Mouse (Mus musculus): ENCODE results near the gene Smyd5. TPM values are rescaled to one million over a fixed set of nuclear protein-coding genes. Genes with fewer than 3 reads are reported as not detected.
A peak's percentile ranks its signal among the peaks of the same experiment; 100 is the strongest.

Smyd5 gene
- polyA plus RNA-seq, 1 experiment from 2014 or later: 59.0 TPM

DNA sequence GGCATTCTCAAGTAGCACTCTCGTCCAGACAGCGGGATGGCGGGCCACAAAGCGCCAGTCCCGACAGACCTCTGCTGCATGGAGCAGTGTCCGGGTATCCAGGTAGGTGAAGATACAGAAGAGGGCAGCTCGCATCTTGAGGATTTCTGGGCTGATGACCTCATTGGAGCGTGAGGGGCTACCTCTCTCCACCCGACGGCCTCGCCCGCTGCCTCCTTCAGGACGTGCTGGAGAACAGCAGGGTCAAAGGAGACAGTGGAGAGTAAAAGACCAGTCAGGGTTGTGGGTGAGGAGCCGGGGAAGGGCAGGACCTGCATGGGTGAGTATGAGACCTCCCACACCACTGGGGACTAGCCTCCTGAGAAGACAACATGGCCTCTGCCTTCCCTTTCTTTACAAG lies 46.6 kb downstream of the Smyd5 start:
- Histone ChIP-seq H3K9ac (no peak overlapping the region), H3K27ac (no peak overlapping the region), H3K4me1 (replicated peaks) (0 out of 2 replicates have a peak, but pooled peaks cover 4% of the 10 kb centered on the region), H3K36me3 (peaks cover 48% of the 10 kb centered on the region), H3K4me2 (no peak overlapping the region), H3K27me3 (peaks cover 44% of the 10 kb centered on the region), H3K4me3 (no peak overlapping the region), H3K9me3 (no peaks in the 10 kb centered on the region)
- no peak for ATAC-seq (ENCODE audit: low FRiP score)
- WGBS: 42% methylated on average over 14 of the region's 14 CpGs

DNA sequence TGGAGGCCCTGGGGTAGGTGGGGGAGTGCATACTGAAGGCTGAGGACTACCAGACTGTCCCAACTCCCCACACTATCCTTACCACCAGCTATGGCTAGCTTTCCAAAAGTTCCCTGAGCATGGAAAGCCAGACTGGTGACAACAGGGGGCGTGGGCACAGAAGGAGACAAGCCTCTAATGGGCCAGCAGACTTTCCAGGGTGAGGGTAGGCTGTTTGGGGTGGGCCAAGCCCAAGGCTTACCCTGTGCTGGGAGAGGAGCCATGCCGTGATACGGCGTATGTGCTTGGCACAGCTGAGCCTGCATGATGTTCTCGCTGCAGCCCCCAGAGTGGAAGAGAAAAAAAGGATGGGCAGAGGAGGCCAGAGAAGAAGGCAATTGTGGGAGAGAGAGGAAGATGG lies 48.2 kb downstream of the Smyd5 start:
- H3K4me2 ChIP-seq: no peak overlapping the region
- no peak overlapping the region for H3K27ac ChIP-seq
- H3K4me1 ChIP-seq (replicated peaks): peaks cover 17% of the 10 kb centered on the region
- no peak overlapping the region for H3K4me3 ChIP-seq
- ATAC-seq (ENCODE audit: low FRiP score): no peak
- 82% methylated on average over 5 of the region's 5 CpGs for WGBS
- H3K9me3 ChIP-seq: no peaks in the 10 kb centered on the region
- peaks cover 60% of the 10 kb centered on the region for H3K27me3 ChIP-seq
- peaks cover 35% of the 10 kb centered on the region for H3K36me3 ChIP-seq
- H3K9ac ChIP-seq: no peak overlapping the region

GRCm38 (mm10) chr6:85480685-85481084 lies 48.9 kb downstream of the Smyd5 start:
- no peaks in the 10 kb centered on the region for H3K9me3 ChIP-seq
- H3K9ac ChIP-seq: 0 out of 2 replicates have a peak overlapping the region, but pooled peaks have one; percentile 39
- H3K4me1 ChIP-seq (replicated peaks): peaks cover 17% of the 10 kb centered on the region
- 0 out of 2 replicates have a peak, but pooled peaks have one; percentile 17 for ATAC-seq (ENCODE audit: low FRiP score)
- no peak overlapping the region for H3K4me2 ChIP-seq
- 59% methylated on average over 16 of the region's 16 CpGs for WGBS
- peaks cover 30% of the 10 kb centered on the region for H3K36me3 ChIP-seq
- H3K4me3 ChIP-seq: no peak overlapping the region
- no peak overlapping the region for H3K27ac ChIP-seq
- peaks cover 67% of the 10 kb centered on the region for H3K27me3 ChIP-seq

- H3K27ac ChIP-seq: no peak overlapping the region
- H3K36me3 ChIP-seq: peaks cover 18% of the 10 kb centered on the region
- H3K4me1 ChIP-seq (replicated peaks): peaks cover 23% of the 10 kb centered on the region
- ATAC-seq (ENCODE audit: low FRiP score): 0 out of 2 replicates have a peak, but pooled peaks have one; percentile 41
- H3K27me3 ChIP-seq: peaks cover 71% of the 10 kb centered on the region
- peak overlapping the region; percentile 41 for H3K4me3 ChIP-seq
- H3K4me2 ChIP-seq: peak overlapping the region; percentile 57
- WGBS: 4% methylated on average over 87 of the region's 92 CpGs
- H3K9ac ChIP-seq: peak overlapping the region; percentile 63
- H3K9me3 ChIP-seq: no peaks in the 10 kb centered on the region
Measured at GRCm38 (mm10) chr6:85483843-85484721, 52.3 kb downstream of the Smyd5 start.

- H3K9me3 ChIP-seq: no peaks in the 10 kb centered on the region
- H3K27ac ChIP-seq: no peak overlapping the region
- H3K4me3 ChIP-seq: no peak overlapping the region
- H3K9ac ChIP-seq: no peak overlapping the region
- H3K27me3 ChIP-seq: peaks cover 61% of the 10 kb centered on the region
- peaks cover 19% of the 10 kb centered on the region for H3K4me1 ChIP-seq (replicated peaks)
- 73% methylated on average over 2 of the region's 2 CpGs for WGBS
- no peak overlapping the region for H3K4me2 ChIP-seq
- peaks cover 7% of the 10 kb centered on the region; the same call in 1 of the 2 replicates for H3K36me3 ChIP-seq
- ATAC-seq (ENCODE audit: low FRiP score): no peak
Measured at GRCm38 (mm10) chr6:85485738-85486137, 53.9 kb downstream of the Smyd5 start.

DNA sequence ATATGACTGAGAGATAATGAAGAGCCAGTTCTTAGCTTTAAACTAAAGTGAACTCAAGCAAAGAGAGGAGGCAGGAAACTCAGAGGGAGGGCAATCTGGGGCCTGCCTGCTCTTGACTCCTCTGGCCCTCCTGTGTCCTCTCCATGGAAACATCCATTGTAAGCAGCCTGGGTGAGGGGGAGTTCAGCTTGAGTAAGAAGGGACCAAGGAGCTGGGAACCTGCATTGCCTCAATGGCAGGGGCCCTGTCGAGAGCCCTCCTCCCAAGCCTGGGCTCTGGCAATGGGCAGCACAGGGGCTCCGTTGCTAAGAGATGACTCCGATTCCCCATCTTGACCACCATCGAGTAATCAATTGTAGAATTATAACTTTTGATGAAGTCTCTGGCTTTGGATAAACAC lies 56.7 kb downstream of the Smyd5 start:
- ATAC-seq (ENCODE audit: low FRiP score): no peak
- Histone ChIP-seq H3K36me3 (peaks cover 3% of the 10 kb centered on the region; the same call in 1 of the 2 replicates), H3K9ac (no peak overlapping the region), H3K4me1 (replicated peaks) (peaks cover 19% of the 10 kb centered on the region), H3K27me3 (peaks cover 42% of the 10 kb centered on the region), H3K9me3 (no peaks in the 10 kb centered on the region), H3K27ac (no peak overlapping the region), H3K4me3 (no peak overlapping the region), H3K4me2 (no peak overlapping the region)
- WGBS: 27% methylated on average over 4 of the region's 4 CpGs

DNA sequence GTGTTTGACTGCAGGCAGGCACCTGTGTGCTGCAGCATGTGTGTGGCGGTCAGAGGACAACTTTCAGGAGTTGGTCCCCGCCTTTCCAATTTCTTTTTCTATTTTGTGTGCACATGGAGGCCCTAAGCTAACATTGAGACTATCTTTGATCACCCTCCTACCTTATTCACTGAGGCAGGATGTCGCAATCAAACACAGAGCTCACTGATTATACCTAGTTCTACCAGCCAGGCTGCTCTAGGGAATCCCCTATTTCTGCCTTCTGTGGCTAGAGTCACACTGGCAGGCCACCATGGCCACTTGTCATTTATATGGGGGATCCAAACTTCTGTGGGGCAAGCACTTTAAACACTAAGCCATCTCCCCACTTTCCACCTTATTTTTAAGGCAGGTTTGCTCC lies 57.9 kb downstream of the Smyd5 start:
- Histone ChIP-seq H3K4me1 (replicated peaks) (peaks cover 8% of the 10 kb centered on the region), H3K9me3 (no peaks in the 10 kb centered on the region), H3K9ac (no peak overlapping the region), H3K4me2 (no peak overlapping the region), H3K27me3 (peaks cover 29% of the 10 kb centered on the region), H3K36me3 (no peaks in the 10 kb centered on the region), H3K27ac (no peak overlapping the region), H3K4me3 (no peak overlapping the region)
- ATAC-seq (ENCODE audit: low FRiP score): no peak
- 85% methylated on average over 3 of the region's 3 CpGs for WGBS

DNA sequence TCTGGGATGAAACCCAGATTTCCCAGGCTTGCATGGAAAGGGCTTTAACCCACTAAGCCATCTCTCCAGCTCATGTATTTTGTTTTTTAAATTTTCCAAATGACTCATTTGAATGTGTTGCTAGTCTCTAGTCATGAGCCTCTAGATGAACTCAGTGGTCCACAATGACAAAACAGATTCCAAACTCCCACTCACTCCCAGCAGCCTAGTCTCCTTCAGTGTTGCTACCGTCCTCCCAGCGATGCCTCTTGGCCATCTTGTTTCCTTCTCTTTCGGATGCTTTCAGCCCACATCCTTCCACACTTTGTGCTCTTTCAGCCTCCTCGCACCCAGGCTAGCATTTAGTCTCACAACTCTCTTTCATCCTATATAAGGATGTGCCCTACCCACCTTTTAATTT lies 58.5 kb downstream of the Smyd5 start:
- no peaks in the 10 kb centered on the region for H3K36me3 ChIP-seq
- WGBS: 82% methylated on average over 4 of the region's 4 CpGs
- H3K4me1 ChIP-seq (replicated peaks): peaks cover 6% of the 10 kb centered on the region; the same call in 1 of the 2 replicates
- H3K9ac ChIP-seq: no peak overlapping the region
- H3K9me3 ChIP-seq: no peaks in the 10 kb centered on the region
- no peak overlapping the region for H3K4me3 ChIP-seq
- H3K27me3 ChIP-seq: peaks cover 24% of the 10 kb centered on the region
- ATAC-seq (ENCODE audit: low FRiP score): no peak
- H3K4me2 ChIP-seq: no peak overlapping the region
- H3K27ac ChIP-seq: no peak overlapping the region

- Histone ChIP-seq H3K27me3 (peaks cover 11% of the 10 kb centered on the region), H3K36me3 (no peaks in the 10 kb centered on the region), H3K9ac (no peak overlapping the region), H3K27ac (no peak overlapping the region), H3K4me1 (replicated peaks) (peaks cover 6% of the 10 kb centered on the region; the same call in 1 of the 2 replicates), H3K9me3 (no peaks in the 10 kb centered on the region), H3K4me2 (no peak overlapping the region), H3K4me3 (no peak overlapping the region)
- 89% methylated on average over 3 of the region's 3 CpGs for WGBS
- no peak for ATAC-seq (ENCODE audit: low FRiP score)
Measured at GRCm38 (mm10) chr6:85491606-85492005, 59.8 kb downstream of the Smyd5 start.

Other genes starting within 250 kb of the Smyd5 start
- gene Emx1, start 244.6 kb upstream of the Smyd5 start, polyA plus RNA-seq (2015; fragmentation: Nextera tagmentation; extraction: Ambion mirVana): not detected in 2 replicates
- 18.3 and 19.6 TPM in 2 replicates for gene Sfxn5, start 98.6 kb upstream of the Smyd5 start, polyA plus RNA-seq (2015; fragmentation: Nextera tagmentation; extraction: Ambion mirVana)
- 13.7 and 14.8 TPM in 2 replicates for gene Rab11fip5, start 57.4 kb upstream of the Smyd5 start, polyA plus RNA-seq (2015; fragmentation: Nextera tagmentation; extraction: Ambion mirVana)
- not detected in 2 replicates for gene Noto, start 8.1 kb upstream of the Smyd5 start, polyA plus RNA-seq (2015; fragmentation: Nextera tagmentation; extraction: Ambion mirVana)
- gene Cct7, start 19.5 kb downstream of the Smyd5 start, polyA plus RNA-seq (2015; fragmentation: Nextera tagmentation; extraction: Ambion mirVana): 601 and 603 TPM in 2 replicates
- gene Pradc1, start 20.0 kb downstream of the Smyd5 start, polyA plus RNA-seq (2015; fragmentation: Nextera tagmentation; extraction: Ambion mirVana): 20.2 and 22.7 TPM in 2 replicates
- 5.3 and 5.5 TPM in 2 replicates for gene Fbxo41, start 71.0 kb downstream of the Smyd5 start, polyA plus RNA-seq (2015; fragmentation: Nextera tagmentation; extraction: Ambion mirVana)
- gene Egr4, start 81.6 kb downstream of the Smyd5 start, polyA plus RNA-seq (2015; fragmentation: Nextera tagmentation; extraction: Ambion mirVana): not detected in 2 replicates
- 5.8 and 6.1 TPM in 2 replicates for gene Alms1, start 155.5 kb downstream of the Smyd5 start, polyA plus RNA-seq (2015; fragmentation: Nextera tagmentation; extraction: Ambion mirVana)

Data from hindbrain, embryonic 13.5 days (tissue).